Mouse (Mus musculus) adrenal gland, adult (tissue): ENCODE measurements around the gene Pbx4.

Experiments
- DNase-seq, 2 experiments: peaks; one replicate each; pipeline ENCODE4 v3.0.0; 2022 to 2023; ENCODE audit warnings: low spot score in 1 of 2; ENCODE audit not compliant: inconsistent age in 2 of 2

Gene Pbx4

DNA sequence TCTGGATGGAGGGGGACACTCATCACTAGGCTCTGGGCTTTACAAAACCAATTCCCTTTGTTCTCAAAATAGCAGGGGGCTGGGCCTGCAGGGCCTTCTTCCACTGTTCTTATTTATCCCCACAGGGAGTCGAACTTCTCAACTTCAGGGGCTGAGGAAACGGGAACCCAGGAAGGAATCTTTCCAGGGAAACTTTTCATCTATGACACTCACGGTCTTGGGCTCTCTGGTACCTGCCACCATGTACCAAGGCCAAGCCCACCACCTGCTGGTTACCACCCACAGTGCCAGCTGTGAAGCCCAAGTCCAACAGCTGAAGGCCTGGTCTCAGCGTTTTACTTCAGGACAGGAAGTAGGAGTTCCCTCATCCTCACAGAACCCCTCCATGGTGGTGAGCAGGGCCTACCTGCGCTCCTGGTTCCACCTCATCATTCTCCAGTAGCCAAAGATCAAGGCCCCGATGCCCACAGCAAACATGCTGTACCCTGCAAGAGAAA lies 62.6 kb downstream of the Pbx4 start:
- DNase-seq = no peak

DNA sequence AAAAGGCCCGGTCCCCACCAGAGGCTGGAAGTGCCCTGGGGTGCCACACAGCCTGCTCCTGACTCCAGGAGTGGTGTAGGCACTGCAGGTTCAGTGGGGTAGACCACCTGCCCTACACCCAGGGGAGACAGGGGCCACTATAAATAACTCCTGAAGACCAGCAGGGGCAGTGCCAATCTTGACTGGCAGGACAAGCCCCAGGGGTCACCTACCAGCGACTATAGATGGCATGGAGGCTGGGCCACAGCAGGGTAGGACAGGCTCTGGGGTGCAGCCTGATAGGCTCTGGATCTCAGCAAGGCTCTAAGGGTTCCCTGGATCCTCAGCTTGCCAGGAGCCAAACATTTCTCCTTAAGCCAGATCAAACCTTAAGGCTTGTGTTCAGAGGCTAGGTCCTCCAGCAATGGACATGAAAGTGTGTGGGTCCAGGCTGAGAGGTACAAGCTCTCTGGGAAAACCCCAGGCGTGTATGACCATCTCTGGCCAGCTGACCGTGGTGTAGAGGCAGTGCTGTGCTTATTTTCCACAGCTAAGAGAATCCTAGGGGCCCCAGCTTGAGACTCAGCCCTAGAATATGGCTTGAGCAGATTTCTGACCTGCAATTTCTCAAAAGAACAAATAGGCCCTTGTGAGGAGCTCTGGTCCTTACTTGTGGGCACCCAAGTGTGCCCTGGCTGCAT lies 63.6 kb downstream of the Pbx4 start:
- DNase-seq = no peak

DNA sequence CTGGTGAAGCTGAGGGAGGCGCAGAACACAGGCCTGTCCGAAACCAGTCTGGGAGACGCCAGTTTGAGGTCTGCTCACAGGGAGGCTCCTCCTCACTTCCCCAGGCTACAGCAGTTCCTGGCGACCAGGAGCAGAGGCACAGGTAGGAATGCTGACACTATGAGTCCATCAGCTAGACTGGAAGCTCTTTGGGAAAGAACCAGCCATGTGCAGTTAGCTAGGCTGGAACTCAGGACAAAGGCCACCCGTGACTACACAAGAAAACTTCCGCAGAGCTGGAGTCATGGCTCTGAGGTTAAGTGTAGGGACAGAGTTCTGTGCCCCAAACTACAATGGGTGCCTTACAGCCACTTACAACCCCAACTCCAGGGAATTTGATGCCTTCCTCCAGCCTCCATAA lies 65.6 kb downstream of the Pbx4 start:
- no peak for DNase-seq

DNA sequence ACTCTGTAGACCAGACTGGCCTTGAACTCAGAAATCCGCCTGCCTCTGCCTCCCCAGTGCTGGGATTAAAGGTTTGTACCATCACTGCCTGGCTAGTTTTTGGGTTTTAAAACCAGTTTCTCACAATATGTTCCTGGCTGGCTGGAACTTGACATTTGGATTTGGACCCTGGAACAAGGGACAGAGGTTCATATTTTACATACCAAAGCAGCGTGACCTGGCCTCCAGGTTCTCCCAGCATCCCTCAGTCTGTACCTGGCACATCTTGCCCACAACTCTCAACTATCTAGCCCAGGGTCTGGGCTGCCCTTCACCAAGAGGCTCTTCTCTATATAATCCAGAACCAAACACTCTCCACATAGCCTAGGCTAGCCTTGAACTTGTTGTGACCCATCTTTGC lies 67.6 kb downstream of the Pbx4 start:
- DNase-seq = no peak

DNA sequence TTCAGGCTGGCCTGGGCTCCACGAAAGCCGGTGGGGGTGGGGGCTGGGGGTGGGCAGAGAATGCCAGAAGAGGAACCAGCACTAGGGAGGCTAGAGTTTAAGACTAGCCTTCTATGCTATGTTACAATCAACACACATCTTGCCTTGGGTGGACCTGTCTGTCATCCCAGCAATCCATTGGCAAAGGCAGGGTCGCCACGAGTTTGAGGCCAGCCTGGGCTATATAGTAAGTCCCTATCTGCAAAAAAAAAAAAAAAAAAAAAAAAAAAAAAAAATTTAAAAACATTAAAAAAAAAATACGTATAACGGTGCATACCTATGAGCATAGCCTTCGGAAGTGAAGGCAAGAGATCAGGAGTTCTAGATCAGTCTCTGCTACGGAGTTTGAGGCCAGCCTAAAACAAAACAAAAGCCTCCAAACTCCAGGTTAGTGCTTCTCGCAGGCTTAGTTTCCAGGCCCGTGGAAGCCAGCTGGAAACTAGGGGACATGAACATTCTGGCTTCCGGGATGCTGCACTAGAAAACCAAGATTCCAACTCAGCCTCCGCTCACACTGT lies 68.7 kb downstream of the Pbx4 start:
- DNase-seq = no peak

DNA sequence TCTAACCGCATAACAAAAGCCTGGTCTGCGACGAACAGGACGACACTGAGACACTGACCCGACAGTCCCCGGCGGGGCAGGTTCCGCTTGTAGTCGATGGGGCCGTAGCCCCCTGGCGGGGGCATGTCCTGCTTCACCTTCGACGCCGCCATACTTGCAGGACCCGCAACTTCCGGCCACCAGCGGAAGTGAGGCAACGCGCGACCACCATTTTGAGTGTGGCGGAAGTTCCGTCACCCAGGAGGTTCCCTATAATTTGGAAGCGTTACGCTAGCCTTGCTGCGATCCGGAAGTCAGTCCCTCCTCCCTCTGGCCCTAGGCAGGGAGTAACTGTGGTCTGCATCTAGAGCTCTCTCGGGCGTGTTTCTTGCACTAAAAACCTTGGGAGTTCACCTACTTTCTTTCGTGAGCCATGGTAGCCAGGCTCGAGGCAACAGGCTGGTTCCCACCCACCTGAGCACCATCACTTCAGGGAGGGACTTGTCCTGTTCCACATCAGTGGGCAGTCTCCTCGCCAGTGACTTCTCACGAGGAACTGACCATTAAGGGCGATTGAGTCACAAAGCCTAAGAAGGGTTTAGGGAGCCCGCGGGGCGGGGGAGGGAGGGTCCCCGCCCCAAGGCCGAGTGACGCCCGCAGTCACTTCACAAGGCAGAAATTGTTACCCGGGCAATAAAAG lies 69.3 kb downstream of the Pbx4 start:
- peak; percentile 97 to 99 for DNase-seq

DNA sequence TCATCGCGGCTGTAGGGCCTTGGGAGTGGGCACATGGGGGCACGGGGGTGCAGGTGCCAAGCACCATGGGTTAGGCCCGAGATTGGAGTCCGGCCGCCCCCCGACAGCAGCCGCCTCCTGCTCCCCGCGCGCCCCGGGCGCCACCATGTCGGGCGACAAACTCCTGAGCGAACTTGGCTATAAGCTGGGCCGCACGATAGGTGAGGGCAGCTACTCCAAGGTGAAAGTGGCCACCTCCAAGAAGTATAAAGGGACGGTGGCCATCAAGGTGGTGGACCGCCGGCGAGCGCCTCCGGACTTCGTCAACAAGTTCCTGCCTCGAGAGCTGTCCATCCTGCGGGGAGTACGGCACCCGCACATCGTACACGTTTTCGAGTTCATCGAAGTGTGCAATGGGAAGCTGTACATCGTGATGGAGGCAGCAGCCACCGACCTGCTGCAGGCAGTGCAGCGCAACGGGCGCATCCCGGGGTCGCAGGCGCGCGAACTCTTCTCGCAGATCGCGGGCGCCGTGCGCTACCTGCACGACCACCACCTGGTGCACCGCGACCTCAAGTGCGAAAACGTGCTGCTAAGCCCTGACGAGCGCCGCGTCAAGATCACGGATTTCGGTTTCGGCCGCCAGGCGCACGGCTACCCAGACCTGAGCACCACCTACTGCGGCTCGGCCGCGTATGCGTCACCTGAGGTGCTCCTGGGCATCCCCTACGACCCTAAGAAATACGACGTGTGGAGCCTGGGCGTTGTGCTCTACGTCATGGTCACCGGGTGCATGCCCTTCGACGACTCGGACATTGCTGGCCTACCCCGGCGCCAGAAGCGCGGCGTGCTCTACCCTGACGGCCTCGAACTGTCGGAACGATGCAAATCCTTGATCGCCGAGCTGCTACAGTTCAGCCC lies 70.1 kb downstream of the Pbx4 start, which contains the start of the genes Tssk6, Ndufa13 and Yjefn3:
Gene Tssk6, plus strand, starts transcription at position 22 of the 900 bp plus-strand sequence.
Gene Ndufa13, minus strand, starts transcription at position 396 of the 900 bp plus-strand sequence.
Gene Yjefn3, minus strand, starts transcription at position 550 of the 900 bp plus-strand sequence.
- peak in 1 of 2 experiments; percentile 69 for DNase-seq

DNA sequence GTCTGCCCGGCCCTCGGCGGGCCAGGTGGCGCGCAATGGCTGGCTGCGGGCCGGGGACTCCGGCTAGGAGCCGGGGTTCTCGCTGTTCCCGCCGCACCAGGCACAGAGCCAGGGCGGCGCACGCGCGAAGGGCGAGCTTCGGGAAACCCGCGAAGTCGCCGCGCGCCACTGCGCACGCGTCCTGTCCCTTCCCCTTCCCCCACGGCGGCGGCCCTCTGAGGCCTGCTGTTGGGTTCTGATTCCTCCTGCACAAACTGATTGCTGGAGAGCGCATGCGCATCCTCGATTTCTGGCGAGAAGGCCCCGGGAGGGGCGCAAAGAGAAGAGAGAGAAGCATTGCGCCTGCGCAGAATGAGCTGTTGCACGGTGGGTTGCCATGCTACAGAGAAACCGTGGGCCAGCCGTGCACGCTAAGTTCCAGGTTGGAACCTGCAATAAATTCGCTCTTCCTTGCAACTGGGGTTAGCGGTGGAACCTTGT lies 70.8 kb downstream of the Pbx4 start:
- DNase-seq = peak; percentile 99 to 100

DNA sequence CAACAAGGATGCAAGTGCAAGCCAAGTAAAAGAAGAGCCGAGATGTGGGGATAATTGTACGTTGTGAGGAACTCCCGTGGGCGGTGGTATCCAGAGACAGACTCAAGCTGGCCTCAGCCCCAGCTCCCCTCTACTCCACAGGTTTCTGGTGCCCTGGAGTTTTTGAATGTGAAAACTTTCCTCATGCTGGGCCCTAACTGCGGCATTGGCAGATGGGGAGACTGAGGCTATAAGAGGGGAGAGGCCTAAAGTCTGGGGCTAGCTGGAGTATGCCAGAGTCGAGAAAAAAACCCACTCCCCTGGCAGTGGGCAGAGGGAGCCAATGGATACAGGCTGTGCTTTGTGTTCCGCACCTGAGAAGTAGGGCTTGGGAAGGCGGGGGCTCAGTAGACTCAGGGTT lies 71.8 kb downstream of the Pbx4 start:
- no peak for DNase-seq

DNA sequence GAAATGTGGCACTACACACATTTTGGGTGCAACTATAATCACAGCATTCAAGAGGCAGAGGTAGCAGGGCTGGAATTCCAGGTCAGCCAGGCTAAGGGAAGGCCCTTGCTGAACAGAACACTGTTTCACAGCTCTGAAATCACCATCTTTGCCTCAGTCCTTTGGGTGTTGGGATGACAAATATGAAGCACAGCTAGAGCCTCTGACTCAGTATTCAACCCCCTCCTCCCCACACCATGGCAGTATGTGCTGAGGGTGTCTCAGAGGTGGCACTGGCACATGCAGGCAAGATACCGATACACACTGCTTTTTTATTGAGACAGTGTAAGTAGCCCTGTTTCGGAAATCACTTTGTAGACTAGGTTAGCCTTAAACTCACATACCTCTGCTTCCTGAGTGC lies 74.0 kb downstream of the Pbx4 start:
- no peak for DNase-seq

DNA sequence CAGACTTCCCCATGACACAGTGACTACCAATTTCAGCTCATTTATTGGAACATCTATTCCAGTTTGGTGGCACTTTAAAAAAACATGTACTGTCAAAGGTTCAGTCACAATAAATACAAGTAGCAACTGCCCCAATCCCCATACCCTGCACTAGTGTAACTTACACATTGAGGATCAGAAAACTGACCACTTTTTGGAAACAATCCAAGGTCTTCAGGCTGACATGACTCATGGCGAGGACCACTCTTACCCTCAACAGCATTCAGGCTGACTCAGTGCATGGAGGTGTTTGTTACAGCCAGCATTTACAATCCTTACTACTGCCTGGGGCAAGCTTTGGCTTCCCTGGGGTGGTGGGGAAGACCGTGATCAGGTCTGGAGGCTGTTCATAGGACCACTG lies 74.8 kb downstream of the Pbx4 start:
- no peak for DNase-seq

DNA sequence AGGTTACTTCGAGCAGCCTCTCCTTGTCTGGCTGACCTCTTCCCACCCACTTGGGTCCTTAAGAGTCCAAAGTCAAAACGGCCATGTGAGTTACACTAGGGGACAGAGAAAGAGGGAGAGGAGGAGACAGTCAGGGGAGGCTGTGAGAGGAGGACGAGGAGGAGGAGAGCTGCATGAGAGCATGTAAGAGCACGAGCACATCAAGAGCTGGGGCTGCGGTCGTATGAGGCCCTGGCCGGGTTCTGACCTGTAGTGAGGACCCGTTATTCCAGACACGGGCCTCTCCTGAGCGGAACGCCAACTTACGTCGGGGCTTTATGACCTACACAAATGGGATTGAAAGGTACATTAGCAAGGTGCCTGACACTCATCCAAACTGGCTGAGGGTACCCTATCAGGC lies 79.6 kb downstream of the Pbx4 start:
- DNase-seq = no peak

DNA sequence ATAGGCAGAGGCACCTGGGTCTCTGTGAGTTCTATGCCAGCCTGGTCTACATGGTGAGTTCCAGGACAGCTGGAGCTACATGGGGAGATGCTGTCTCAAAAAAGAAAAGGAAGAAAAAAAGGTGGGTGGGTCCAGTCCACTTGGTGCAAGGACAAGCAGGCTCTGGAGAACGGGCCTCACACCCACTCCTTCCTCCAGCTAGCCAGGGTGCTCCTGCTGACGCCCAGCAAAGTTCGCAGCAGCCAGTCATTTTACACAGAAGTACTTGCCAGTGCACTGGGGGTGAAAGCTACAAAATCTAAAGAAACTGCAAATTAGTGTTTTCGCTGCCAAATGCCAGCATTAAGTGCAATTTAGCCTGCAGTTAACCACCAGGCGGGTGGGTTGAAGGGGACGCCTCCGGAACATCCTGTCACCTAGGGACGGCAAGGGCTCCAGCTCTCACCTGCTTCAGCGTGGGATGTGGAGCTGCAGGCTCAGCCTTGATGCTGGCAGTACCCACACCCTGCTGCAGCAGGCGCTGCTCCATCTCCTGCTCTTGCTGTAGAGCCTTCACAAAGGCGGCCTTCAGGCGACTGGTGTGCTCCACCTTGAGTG lies 80.3 kb downstream of the Pbx4 start:
- no peak for DNase-seq

DNA sequence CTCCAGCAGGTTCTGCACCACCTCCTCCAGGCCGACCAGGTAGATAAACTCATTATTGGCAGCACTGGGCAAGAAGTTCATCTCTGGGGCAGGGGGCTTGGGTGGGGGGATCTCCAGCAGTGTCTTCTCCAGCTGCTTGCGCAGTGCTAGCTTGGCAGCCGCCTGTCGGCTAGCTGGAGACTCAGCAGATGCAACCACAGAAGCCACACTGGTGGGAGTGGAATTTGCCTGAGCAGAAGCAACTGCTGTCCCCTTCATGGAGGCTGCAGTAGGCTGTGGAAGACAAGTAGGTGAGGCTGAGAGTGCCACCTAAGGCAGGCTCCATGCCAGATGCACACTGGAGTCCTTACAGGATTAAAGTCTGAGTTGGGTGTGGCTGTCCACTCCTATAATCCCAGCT lies 82.2 kb downstream of the Pbx4 start:
- no peak for DNase-seq

DNA sequence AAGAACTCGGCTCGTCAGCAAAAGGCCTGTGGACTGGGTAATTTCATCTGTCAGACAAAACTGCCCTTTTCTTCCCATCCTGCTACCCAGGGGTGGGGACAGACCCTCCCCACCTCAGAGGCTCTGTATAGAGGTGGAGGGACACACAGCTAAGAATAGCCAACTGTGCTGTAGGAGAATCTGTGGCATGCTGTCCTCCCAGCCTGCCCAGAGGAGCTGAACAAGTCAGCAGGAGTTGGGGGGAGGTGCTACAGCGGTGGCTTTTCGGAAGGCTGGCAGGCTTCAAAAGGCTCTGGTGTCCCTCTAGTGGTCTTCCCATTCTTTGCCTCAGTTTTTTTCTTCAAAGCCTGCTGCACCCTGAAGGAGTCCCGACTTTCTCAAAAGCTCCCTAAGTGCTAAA lies 83.5 kb downstream of the Pbx4 start:
- DNase-seq = no peak

DNA sequence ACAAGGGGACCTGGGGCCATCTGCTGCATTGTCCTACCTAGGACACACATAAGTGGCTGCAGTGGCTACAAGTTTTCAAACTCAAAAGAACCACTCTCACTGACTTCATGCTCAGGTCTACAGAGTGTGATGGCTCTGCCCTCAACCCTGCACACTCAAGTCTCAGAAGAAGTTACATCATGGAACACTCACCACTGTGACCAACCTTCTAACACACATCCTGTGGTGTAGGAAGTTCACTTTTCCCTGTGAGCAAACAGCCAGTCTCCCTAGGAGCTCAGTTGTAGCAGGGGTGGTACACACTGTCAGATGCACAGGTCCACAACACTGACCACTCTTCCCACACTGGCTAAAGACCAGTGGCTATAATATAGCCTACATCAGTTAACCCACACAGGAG lies 86.2 kb downstream of the Pbx4 start:
- DNase-seq = no peak

DNA sequence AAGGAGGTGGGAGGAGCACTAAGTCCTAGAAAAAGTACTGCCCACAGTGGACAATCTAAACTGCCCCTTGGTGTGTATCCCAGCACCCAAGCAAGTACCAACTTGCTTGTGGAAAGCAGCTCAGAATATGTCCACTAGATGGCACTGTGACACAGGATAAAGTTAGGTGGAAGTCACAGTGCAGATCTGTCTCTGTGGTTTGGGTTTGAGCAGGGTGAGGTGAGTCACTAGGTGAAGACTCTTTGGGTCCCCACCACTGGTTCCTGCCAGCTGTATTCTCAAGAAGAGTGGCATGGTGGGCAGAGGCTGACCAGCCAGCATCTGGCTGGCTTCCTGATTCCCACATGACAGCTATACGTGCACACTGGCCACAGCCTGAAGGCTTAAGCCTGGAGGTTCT lies 86.7 kb downstream of the Pbx4 start:
- DNase-seq = peak; percentile 82 to 96

DNA sequence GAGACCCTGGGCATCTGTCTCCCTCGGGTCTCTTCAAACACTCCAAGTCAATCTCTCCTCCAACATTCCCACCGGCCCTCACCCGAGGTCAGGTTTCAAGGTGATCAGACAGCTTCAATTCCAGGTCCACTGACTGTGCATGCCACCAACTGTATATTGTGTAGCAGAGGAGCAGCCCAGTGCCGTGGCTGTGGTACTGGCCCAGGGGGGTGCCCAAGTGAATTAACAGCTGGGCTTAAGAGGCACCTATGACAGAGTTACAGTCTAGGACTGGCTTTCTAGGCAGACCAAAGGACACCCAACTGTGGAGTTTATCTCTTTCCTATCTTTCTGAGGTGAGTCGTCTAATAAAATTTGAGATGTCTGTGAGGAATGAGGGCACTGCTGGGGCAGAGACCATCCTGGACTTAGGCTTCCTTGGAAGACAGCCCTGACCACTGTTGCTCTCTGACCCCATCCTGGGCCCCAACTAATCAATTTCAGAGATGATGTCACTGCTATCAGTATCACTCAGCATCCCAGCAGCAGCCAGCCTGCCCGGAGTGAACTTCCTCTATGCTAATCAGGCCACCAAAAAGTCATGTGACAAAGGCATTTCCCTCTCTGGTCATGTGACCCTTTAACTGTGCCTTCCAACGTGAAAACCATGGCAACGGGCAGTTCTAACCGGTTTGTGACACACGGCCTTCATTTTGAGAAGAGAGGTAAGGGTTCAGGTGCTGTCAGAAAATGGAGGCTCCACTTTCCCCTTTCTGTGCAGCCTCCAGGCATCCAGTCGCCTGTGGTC lies 87.8 kb downstream of the Pbx4 start:
- peak; percentile 59 to 79 for DNase-seq

DNA sequence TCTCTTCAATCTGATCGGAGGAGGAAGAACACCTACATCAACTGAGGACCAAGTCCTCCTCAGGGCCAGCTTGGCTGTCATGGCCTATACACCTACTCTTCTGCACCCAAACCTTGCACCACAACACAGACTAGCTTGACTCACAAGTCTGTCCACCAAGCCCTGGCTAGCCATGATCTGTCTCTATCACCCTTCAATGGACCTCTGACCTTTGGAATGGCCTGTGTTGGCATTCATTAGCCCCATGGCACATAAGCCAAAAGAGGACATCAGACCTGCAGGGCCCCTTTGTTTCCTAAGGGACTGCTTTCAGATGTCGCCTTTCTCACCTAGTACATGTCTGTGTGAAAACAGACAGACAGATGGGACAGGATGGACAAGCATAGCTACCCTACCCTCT lies 88.8 kb downstream of the Pbx4 start:
- no peak for DNase-seq
